Mouse (Mus musculus) midbrain, embryonic 15.5 days (tissue): ENCODE data around the gene Sun5. TPM values are rescaled to one million over a fixed set of nuclear protein-coding genes. Genes with fewer than 3 reads are reported as not detected.
"Not testable (repeated sequence)": the region's sequence is repeated elsewhere in the genome, so short reads cannot be mapped to it uniquely, and the experiment has no call there.

Experiments
- ATAC-seq: fragments of 200-750 bp; cut with Nextera tagmentation; replicated peaks from 2 replicates; pipeline ENCODE4 v1.8.0; 2017; ENCODE audit warnings: moderate TSS enrichment
- H3K27ac ChIP-seq: fragments of 300-500 bp; sonication (generic); 2 replicates; pipeline ENCODE4 v1.5.1; 2015; ENCODE audit warnings: mild to moderate bottlenecking, inconsistent platforms
- H3K27me3 ChIP-seq: fragments of 300-500 bp; sonication (generic); replicated peaks from 2 replicates; pipeline ENCODE4 v1.6.1; 2015; ENCODE audit warnings: inconsistent platforms
- H3K36me3 ChIP-seq: fragments of 300-500 bp; sonication (generic); replicated peaks from 2 replicates; pipeline ENCODE4 v1.6.1; 2015; ENCODE audit warnings: inconsistent platforms
- H3K4me1 ChIP-seq: fragments of 300-500 bp; sonication (generic); 2 replicates; pipeline ENCODE4 v1.6.1; 2015; ENCODE audit warnings: inconsistent platforms
- H3K4me2 ChIP-seq: fragments of 300-500 bp; sonication (generic); 2 replicates; pipeline ENCODE4 v1.6.1; 2015; ENCODE audit warnings: inconsistent platforms, mild to moderate bottlenecking, moderate library complexity
- H3K4me3 ChIP-seq: fragments of 300-500 bp; sonication (generic); 2 replicates; pipeline ENCODE4 v1.5.1; 2015; ENCODE audit warnings: mild to moderate bottlenecking, inconsistent platforms
- H3K9ac ChIP-seq: fragments of 300-500 bp; sonication (generic); 2 replicates; pipeline ENCODE4 v1.6.1; 2015; ENCODE audit warnings: mild to moderate bottlenecking, inconsistent platforms
- H3K9me3 ChIP-seq: fragments of 300-500 bp; sonication (generic); 2 replicates; pipeline ENCODE4 v1.6.1; 2016; ENCODE audit warnings: inconsistent platforms
- WGBS: fragments of 180-500 bp; shearing (Covaris S2); methylation state at CpG from one replicate; pipeline ENCODE4 v1.1.7; 2015; ENCODE audit warnings: mixed read lengths; 5-methylcytosine and 5-hydroxymethylcytosine counted together
- polyA plus RNA-seq: library from polyadenylated mRNA; unstranded; fragments of >200 nt; fragmentation: Nextera tagmentation; extraction: Ambion mirVana; gene quantifications from 2 replicates; pipeline ENCODE4 v1.2.1, GENCODE M21; 2015

Sun5 gene
- polyA plus RNA-seq, 1 experiment from 2014 or later, result not detected

DNA sequence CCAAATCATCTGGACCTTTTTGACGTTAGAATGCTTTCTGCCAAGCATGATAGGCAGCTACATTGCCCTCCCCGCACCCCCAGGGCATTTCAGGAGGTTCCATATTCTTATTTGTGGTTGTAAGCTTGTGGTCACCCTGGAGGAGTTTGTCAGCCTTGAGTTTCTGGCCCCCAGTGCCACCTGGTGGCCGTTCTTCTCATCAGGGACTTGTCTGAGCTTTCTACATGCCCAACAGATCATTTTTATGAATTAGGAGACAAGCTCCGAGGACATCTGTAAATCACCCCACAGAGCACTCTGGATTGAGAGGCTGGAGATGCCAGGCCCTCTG is 19.9 kb downstream of the Sun5 start:
- no peaks in the 10 kb centered on the region for H3K36me3 ChIP-seq
- H3K9ac ChIP-seq, result no peak overlapping the region
- no peak overlapping the region for H3K27ac ChIP-seq
- H3K4me3 ChIP-seq, result no peak overlapping the region
- 54% methylated on average over 4 of the region's 4 CpGs for WGBS
- no peak overlapping the region for H3K4me2 ChIP-seq
- H3K9me3 ChIP-seq, result 0 out of 2 replicates have a peak, but pooled peaks cover 2% of the 10 kb centered on the region
- H3K27me3 ChIP-seq, result no peaks in the 10 kb centered on the region
- ATAC-seq, result no peak
- no peaks in the 10 kb centered on the region for H3K4me1 ChIP-seq

GRCm38 (mm10) chr2:153850351-153851029 is 20.4 kb downstream of the Sun5 start:
- no peaks in the 10 kb centered on the region for H3K36me3 ChIP-seq
- no peaks in the 10 kb centered on the region for H3K4me1 ChIP-seq
- 88% methylated on average over 6 of the region's 6 CpGs for WGBS
- no peak for ATAC-seq
- H3K9me3 ChIP-seq, result 0 out of 2 replicates have a peak, but pooled peaks cover 2% of the 10 kb centered on the region
- no peak overlapping the region for H3K4me2 ChIP-seq
- H3K9ac ChIP-seq, result no peak overlapping the region
- no peak overlapping the region for H3K27ac ChIP-seq
- H3K27me3 ChIP-seq, result no peaks in the 10 kb centered on the region
- no peak overlapping the region for H3K4me3 ChIP-seq

- WGBS, result 72% methylated on average over 3 of the region's 3 CpGs
- Histone ChIP-seq H3K9me3 (0 out of 2 replicates have a peak, but pooled peaks cover 2% of the 10 kb centered on the region), H3K36me3 (no peaks in the 10 kb centered on the region), H3K9ac (no peak overlapping the region), H3K27me3 (no peaks in the 10 kb centered on the region), H3K4me2 (no peak overlapping the region), H3K4me1 (no peaks in the 10 kb centered on the region), H3K27ac (no peak overlapping the region), H3K4me3 (no peak overlapping the region)
- ATAC-seq, result no peak
Observed at GRCm38 (mm10) chr2:153848389-153848788, 22.5 kb downstream of the Sun5 start.

DNA sequence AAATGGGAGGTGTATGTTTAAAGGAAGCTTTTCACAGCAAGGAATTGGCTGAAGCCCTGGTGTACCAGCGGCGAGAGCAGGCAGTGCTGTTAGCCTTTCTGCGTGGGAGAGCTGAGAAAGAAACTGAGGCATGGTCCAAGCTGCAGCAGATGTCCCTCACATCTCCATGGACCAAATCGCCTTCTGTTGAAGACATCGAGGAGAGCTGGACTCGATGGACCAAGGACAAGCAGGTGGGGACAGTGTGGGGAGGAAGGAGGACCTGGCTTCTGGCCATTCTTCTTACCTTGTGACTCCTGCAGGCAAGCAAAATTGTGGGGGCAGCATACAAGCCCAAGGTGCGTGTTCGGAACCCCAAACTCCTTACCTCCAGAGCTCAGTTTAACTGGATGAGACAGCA is 28.0 kb downstream of the Sun5 start:
- no peak overlapping the region for H3K27ac ChIP-seq
- no peaks in the 10 kb centered on the region for H3K4me1 ChIP-seq
- no peak overlapping the region for H3K4me3 ChIP-seq
- WGBS, result 82% methylated on average over 8 of the region's 8 CpGs
- ATAC-seq, result no peak
- H3K36me3 ChIP-seq, result no peaks in the 10 kb centered on the region
- H3K9ac ChIP-seq, result no peak overlapping the region
- H3K9me3 ChIP-seq, result no peaks in the 10 kb centered on the region
- H3K27me3 ChIP-seq, result no peaks in the 10 kb centered on the region
- H3K4me2 ChIP-seq, result no peak overlapping the region

DNA sequence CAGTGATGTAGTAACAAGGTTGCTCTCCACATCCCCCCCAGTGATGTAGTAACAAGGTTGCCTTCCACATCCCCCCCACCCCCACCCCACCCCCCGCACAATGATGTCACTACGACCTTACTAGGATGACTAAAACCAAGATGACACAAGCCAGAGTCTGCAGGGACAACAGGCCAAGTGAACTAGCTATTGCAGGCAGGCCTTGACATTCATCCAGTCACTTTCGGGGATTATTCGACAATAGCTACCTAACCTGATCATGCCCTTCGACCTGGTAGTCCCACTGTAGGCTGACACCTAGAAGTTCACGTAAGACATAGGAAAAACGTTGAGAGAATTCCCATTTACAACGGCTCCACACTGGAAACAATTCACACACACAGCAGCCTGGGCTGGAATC is 37.6 kb downstream of the Sun5 start:
- H3K4me1 ChIP-seq, result no peaks in the 10 kb centered on the region
- no peak overlapping the region for H3K4me3 ChIP-seq
- 89% methylated on average over 8 of the region's 8 CpGs for WGBS
- no peaks in the 10 kb centered on the region for H3K36me3 ChIP-seq
- no peaks in the 10 kb centered on the region for H3K27me3 ChIP-seq
- H3K9me3 ChIP-seq, result no peaks in the 10 kb centered on the region
- no peak overlapping the region for H3K27ac ChIP-seq
- H3K4me2 ChIP-seq, result no peak overlapping the region
- no peak for ATAC-seq
- H3K9ac ChIP-seq, result no peak overlapping the region

DNA sequence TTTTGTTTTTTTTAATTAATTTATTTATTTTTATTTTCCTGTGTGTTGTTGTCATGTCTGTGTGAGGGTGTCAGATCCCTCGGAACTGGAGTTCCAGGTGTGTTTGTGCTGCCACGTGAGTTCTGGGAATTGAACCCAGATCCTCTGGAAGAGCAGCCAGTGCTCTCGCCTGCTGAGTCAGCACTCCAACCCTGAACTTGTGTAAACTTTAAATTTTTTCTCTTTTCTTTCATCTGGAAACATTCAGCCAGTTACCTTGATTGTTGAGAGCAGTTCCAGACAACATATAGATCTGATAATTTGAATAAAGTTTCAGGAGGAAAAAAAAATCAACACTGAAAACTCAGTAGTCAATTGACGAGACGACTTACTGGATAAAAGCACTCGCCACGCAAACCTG is 42.2 kb downstream of the Sun5 start:
- Histone ChIP-seq H3K36me3 (no peaks in the 10 kb centered on the region), H3K27me3 (no peaks in the 10 kb centered on the region), H3K4me3 (no peak overlapping the region), H3K27ac (no peak overlapping the region), H3K4me1 (no peaks in the 10 kb centered on the region), H3K9me3 (no peaks in the 10 kb centered on the region), H3K4me2 (no peak overlapping the region), H3K9ac (no peak overlapping the region)
- WGBS, result 90% methylated on average over 7 of the region's 7 CpGs
- ATAC-seq, result no peak

DNA sequence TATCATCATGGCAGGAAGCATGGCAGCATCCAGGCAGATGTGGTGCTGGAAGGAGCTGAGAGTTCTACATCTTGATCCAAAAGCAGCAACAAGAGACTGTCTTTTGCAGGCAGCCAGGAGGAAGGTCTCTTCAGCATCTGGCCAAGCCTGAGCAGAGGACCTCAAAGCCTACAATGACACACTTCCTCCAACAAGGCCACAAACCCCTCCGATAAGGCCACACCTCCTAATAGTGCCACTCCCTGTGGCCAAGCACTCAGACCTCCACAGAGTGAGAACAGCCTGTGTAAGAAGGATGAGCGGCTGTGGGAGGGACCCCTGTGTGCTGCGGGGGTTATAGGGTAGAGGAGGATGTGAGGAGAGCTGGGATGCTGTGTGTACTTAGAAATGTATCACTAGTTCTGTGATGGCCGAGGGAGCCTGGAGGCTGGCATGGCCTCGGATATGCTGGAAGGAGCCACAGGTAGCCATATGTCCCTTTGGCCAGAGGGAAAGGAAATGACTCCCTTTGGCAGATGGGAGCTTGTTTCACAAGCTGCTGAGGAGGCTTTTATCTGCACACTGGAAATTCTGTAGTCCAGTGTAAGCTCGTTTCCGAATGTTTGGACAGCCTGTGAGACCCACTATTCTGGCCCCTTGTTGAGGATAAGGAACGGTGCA is 43.6 kb downstream of the Sun5 start:
- Histone ChIP-seq H3K27ac (no peak overlapping the region), H3K9ac (no peak overlapping the region), H3K36me3 (no peaks in the 10 kb centered on the region), H3K4me1 (no peaks in the 10 kb centered on the region), H3K4me2 (no peak overlapping the region), H3K27me3 (no peaks in the 10 kb centered on the region), H3K9me3 (no peaks in the 10 kb centered on the region), H3K4me3 (no peak overlapping the region)
- WGBS, result 89% methylated on average over 8 of the region's 8 CpGs
- ATAC-seq, result no peak

GRCm38 (mm10) chr2:153825900-153826299 is 45.0 kb downstream of the Sun5 start:
- H3K36me3 ChIP-seq, H3K4me2 ChIP-seq, ATAC-seq, H3K27me3 ChIP-seq, H3K9ac ChIP-seq, H3K4me1 ChIP-seq, H3K4me3 ChIP-seq, H3K27ac ChIP-seq, H3K9me3 ChIP-seq: not testable (repeated sequence)
- 72% methylated on average over 32 of the region's 32 CpGs for WGBS

GRCm38 (mm10) chr2:153824593-153824992 is 46.3 kb downstream of the Sun5 start:
- no peak overlapping the region for H3K4me3 ChIP-seq
- no peak overlapping the region for H3K27ac ChIP-seq
- WGBS, result 71% methylated on average over 6 of the region's 6 CpGs
- H3K4me1 ChIP-seq, result no peaks in the 10 kb centered on the region
- no peaks in the 10 kb centered on the region for H3K9me3 ChIP-seq
- ATAC-seq, result no peak
- no peaks in the 10 kb centered on the region for H3K36me3 ChIP-seq
- no peak overlapping the region for H3K9ac ChIP-seq
- no peak overlapping the region for H3K4me2 ChIP-seq
- H3K27me3 ChIP-seq, result no peaks in the 10 kb centered on the region

GRCm38 (mm10) chr2:153822005-153822543 is 48.8 kb downstream of the Sun5 start:
- no peaks in the 10 kb centered on the region for H3K4me1 ChIP-seq
- no peak for ATAC-seq
- H3K4me2 ChIP-seq, result no peak overlapping the region
- H3K27ac ChIP-seq, result no peak overlapping the region
- no peak overlapping the region for H3K9ac ChIP-seq
- H3K27me3 ChIP-seq, result no peaks in the 10 kb centered on the region
- H3K9me3 ChIP-seq, result no peaks in the 10 kb centered on the region
- no peak overlapping the region for H3K4me3 ChIP-seq
- no peaks in the 10 kb centered on the region for H3K36me3 ChIP-seq
- WGBS, result 93% methylated on average over 2 of the region's 2 CpGs

DNA sequence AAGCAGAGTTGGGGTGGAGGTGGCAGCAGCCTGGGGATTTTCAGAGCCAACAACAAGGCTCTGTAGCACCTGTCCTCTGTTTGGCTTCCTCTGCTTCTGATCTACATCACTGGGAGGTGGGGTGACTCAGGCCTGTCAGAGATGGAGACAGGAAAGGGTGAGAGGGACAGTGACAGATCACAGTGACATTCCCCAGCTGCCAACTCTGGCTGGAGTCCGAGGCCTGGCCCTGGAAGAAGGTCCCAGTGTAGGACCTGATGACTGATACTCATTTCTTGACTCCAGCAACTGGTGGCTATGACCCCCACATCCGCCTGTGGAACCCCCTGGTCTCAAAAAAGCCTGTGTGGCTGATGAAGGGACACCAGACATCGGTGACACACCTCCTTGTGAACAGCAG is 61.0 kb downstream of the Sun5 start:
- Histone ChIP-seq H3K4me1 (no peaks in the 10 kb centered on the region), H3K27me3 (no peaks in the 10 kb centered on the region), H3K9me3 (no peaks in the 10 kb centered on the region), H3K9ac (no peak overlapping the region), H3K36me3 (no peaks in the 10 kb centered on the region), H3K4me3 (no peak overlapping the region), H3K4me2 (no peak overlapping the region), H3K27ac (no peak overlapping the region)
- ATAC-seq, result no peak
- 81% methylated on average over 3 of the region's 3 CpGs for WGBS

GRCm38 (mm10) chr2:153808841-153809240 is 62.0 kb downstream of the Sun5 start:
- WGBS, result 85% methylated on average over 6 of the region's 6 CpGs
- H3K9ac ChIP-seq, result no peak overlapping the region
- H3K27me3 ChIP-seq, result no peaks in the 10 kb centered on the region
- no peaks in the 10 kb centered on the region for H3K9me3 ChIP-seq
- no peak overlapping the region for H3K4me3 ChIP-seq
- no peak overlapping the region for H3K27ac ChIP-seq
- H3K4me2 ChIP-seq, result no peak overlapping the region
- H3K36me3 ChIP-seq, result no peaks in the 10 kb centered on the region
- no peaks in the 10 kb centered on the region for H3K4me1 ChIP-seq
- no peak for ATAC-seq

DNA sequence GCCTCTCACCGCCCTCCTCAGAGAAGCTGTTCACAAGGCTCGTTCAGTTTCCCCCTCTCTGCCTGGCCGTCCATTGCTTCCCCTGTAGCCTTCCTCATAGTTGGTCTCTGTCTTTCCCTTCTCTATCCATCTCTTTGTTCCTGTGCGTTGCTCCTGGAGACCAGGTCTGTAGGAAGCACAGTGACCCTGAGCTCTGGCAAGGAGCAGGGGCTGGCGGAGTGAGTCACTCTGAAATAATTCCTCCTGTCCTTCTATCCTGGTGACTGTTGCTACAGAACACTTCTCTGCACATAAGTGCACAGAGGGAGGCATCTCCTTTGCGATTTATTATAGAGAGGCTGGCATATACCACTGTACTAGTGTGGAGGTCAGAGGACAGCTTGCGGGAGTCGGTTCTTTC is 62.7 kb downstream of the Sun5 start:
- Histone ChIP-seq H3K4me3 (no peak overlapping the region), H3K9me3 (no peaks in the 10 kb centered on the region), H3K9ac (no peak overlapping the region), H3K4me1 (no peaks in the 10 kb centered on the region), H3K4me2 (no peak overlapping the region), H3K27me3 (no peaks in the 10 kb centered on the region), H3K27ac (no peak overlapping the region), H3K36me3 (no peaks in the 10 kb centered on the region)
- ATAC-seq, result no peak
- 68% methylated on average over 8 of the region's 8 CpGs for WGBS
